Comparison of ENCODE assay signal across 10 mouse cellular contexts in the genomic region with DNA sequence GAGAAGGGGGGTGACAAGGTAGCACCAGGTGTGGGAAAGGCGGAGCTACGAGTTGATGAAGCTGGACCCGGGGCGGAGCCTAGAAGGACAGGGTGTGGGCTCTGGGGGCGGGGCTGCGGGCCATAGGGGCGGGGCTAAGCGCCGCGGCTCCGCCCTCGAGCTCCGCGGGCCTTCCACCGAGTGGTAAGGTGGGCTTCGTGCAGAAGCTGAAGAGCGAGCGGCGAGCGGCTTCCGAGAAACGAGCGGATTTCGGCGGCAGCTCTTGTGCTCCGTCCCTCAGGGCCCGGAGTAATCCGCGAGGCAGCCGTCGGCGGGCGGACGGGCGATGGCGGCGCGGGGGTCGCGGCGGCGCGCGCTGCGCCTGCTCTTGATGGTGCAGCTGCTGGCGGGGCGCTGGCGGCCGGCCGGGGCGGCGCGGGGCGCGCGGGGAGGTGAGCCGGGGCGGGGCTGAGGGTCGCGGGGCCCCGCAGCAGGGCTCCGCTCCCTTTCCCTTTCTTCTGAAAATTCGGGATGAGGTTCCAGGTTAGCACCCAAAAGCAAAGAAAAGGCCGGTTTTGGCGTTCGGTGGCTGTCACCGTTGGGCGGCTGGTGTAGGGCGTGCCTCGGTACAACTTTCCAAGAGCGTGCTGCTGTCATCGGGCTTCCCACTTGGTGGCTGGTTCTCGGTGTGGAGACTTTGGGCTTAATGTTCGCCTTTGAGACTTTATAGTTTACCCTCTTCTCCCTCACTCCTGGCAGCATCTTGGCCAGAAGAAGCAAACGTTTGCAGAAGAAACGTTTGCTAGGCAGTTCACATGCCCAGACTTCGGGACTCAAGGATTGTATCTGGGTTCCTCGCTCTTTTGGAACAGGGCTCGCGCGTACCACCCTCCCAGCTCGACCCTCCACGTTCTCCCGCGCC. TPM values are rescaled to one million over a fixed set of nuclear protein-coding genes. Genes with fewer than 3 reads are reported as not detected.
DNase-seq lines count a peak whose midpoint lies in the region; ATAC-seq and TF ChIP-seq lines count a peak whose summit lies in the region.
"Had no signal": no experiment of that assay in that cellular context is flagged by ENCODE, and none has a peak within 500 bp of the region (broad histone marks: within the 10 kb centered on the region; RNA-seq: fewer than 3 reads in every experiment).

No protein-coding gene starts in this region.

- H3K4me3 ChIP-seq in G1E (ENCODE audit: low read depth, low read length) (peak overlapping the region; percentile 72), myocyte (no peak overlapping the region)
- peak overlapping the region; percentile 54 for H3K4me3 ChIP-seq in embryonic facial prominence, embryonic 12.5 days
- H3K4me3 ChIP-seq in hindbrain, embryonic 14.5 days (replicated peaks; ENCODE audit: low read length) = peak overlapping the region; percentile 54
- peak overlapping the region; percentile 67 for H3K4me3 ChIP-seq in liver, embryonic 11.5 days (ENCODE audit: low read depth, low read length)

- TF ChIP-seq POLR2A in myocyte (IDR thresholded peaks at IDR 0.05; ENCODE audit: insufficient read length, low read depth) = no peak

- TF ChIP-seq CTCF in G1E (IDR thresholded peaks at IDR 0.05; ENCODE audit: low read depth, low read length) = no peak

- peak overlapping the region; percentile 89 for H3K4me2 ChIP-seq in embryonic facial prominence, embryonic 12.5 days (replicated peaks)
- H3K4me2 ChIP-seq in hindbrain, embryonic 14.5 days (replicated peaks) = peak overlapping the region; percentile 88
- H3K4me2 ChIP-seq in liver, embryonic 11.5 days = peak overlapping the region; percentile 96
- H3K4me2 ChIP-seq in myocyte (ENCODE audit: low read depth) = peak overlapping the region; percentile 18

- peak overlapping the region; percentile 58 for H3K9ac ChIP-seq in embryonic facial prominence, embryonic 12.5 days
- peak overlapping the region; percentile 62 for H3K9ac ChIP-seq in hindbrain, embryonic 14.5 days
- no peak overlapping the region for H3K9ac ChIP-seq in liver, embryonic 11.5 days (ENCODE audit: low read depth, low read length)

- no peaks in the 10 kb centered on the region for H3K79me2 ChIP-seq in myocyte (ENCODE audit: control insufficient read depth, insufficient read depth)

- no peak overlapping the region for H3ac ChIP-seq in myocyte (ENCODE audit: control insufficient read depth, insufficient read length)

- H3K36me3 ChIP-seq in G1E (replicated peaks) = no peaks in the 10 kb centered on the region
- no peaks in the 10 kb centered on the region for H3K36me3 ChIP-seq in embryonic facial prominence, embryonic 12.5 days
- no peaks in the 10 kb centered on the region for H3K36me3 ChIP-seq in hindbrain, embryonic 14.5 days (replicated peaks; ENCODE audit: control insufficient read depth, insufficient read depth)
- H3K36me3 ChIP-seq in liver, embryonic 11.5 days (ENCODE audit: control insufficient read depth, insufficient read depth, low read length) = no peaks in the 10 kb centered on the region
- H3K36me3 ChIP-seq in myocyte (ENCODE audit: control insufficient read depth, insufficient read depth) = no peaks in the 10 kb centered on the region

- H3K27me3 ChIP-seq in G1E (ENCODE audit: insufficient read depth, low read length) (peaks cover 49% of the 10 kb centered on the region), myocyte (ENCODE audit: control insufficient read depth, insufficient read depth, insufficient read length) (peaks cover 32% of the 10 kb centered on the region)
- H3K27me3 ChIP-seq in embryonic facial prominence, embryonic 12.5 days = peaks cover 39% of the 10 kb centered on the region
- H3K27me3 ChIP-seq in hindbrain, embryonic 14.5 days (ENCODE audit: control insufficient read depth, insufficient read depth, low read length) = peaks cover 34% of the 10 kb centered on the region
- peaks cover 40% of the 10 kb centered on the region for H3K27me3 ChIP-seq in liver, embryonic 11.5 days (replicated peaks; ENCODE audit: control insufficient read depth, insufficient read depth, low read length)

- H3K4me1 ChIP-seq in G1E (ENCODE audit: insufficient read depth, low read depth, low read length) = peaks cover 19% of the 10 kb centered on the region
- peaks cover 5% of the 10 kb centered on the region; the same call in 1 of the 2 replicates for H3K4me1 ChIP-seq in embryonic facial prominence, embryonic 12.5 days
- H3K4me1 ChIP-seq in hindbrain, embryonic 14.5 days (replicated peaks; ENCODE audit: control insufficient read depth, insufficient read depth, low read length) = no peaks in the 10 kb centered on the region; the same call in 1 of the 2 replicates
- H3K4me1 ChIP-seq in liver, embryonic 11.5 days (replicated peaks; ENCODE audit: control insufficient read depth, insufficient read depth, low read length) = no peaks in the 10 kb centered on the region

- peak; percentile 8 to 42 for DNase-seq in cerebellum, postnatal 25 days
- no peak for DNase-seq in cerebellum, adult 8-10 months
- DNase-seq in G1E (ENCODE audit: low spot score) = peak; percentile 8
- peak; percentile 71 for DNase-seq in hindbrain, embryonic 14.5 days (ENCODE audit: low spot score)
- peak; percentile 66 for DNase-seq in liver, embryonic 11.5 days (ENCODE audit: low spot score)
- DNase-seq in yolk sac, embryonic 10.5 days (ENCODE audit: low spot score) = peak; percentile 78

- ATAC-seq in G1E (ENCODE audit: extremely low read depth, insufficient number of reproducible peaks, low FRiP score, poor library complexity, severe bottlenecking) = no peak
- peak; percentile 80; the same call in 1 of the 2 replicates for ATAC-seq in embryonic facial prominence, embryonic 12.5 days (ENCODE audit: insufficient number of reproducible peaks, insufficient read depth, low FRiP score, low TSS enrichment)
- ATAC-seq in hindbrain, embryonic 14.5 days (ENCODE audit: low FRiP score) = peak; percentile 79
- peak; percentile 68 for ATAC-seq in liver, embryonic 11.5 days (replicated peaks; ENCODE audit: low FRiP score)

- no peaks in the 10 kb centered on the region; the same call in 1 of the 2 replicates for H3K9me3 ChIP-seq in G1E (replicated peaks)
- H3K9me3 ChIP-seq in embryonic facial prominence, embryonic 12.5 days = no peaks in the 10 kb centered on the region
- H3K9me3 ChIP-seq in hindbrain, embryonic 14.5 days (ENCODE audit: control insufficient read depth, low read length) = no peaks in the 10 kb centered on the region
- no peaks in the 10 kb centered on the region for H3K9me3 ChIP-seq in liver, embryonic 11.5 days (ENCODE audit: control insufficient read depth, low read length)

- 1% methylated on average over 69 of the region's 85 CpGs for WGBS in embryonic facial prominence, embryonic 12.5 days
- WGBS in hindbrain, embryonic 14.5 days = under 1% methylated on average over 85 of the region's 85 CpGs
- WGBS in liver, embryonic 11.5 days = 1% methylated on average over 69 of the region's 85 CpGs

- no peak overlapping the region for H3K27ac ChIP-seq in embryonic facial prominence, embryonic 12.5 days
- H3K27ac ChIP-seq in hindbrain, embryonic 14.5 days = no peak overlapping the region
- no peak overlapping the region for H3K27ac ChIP-seq in liver, embryonic 11.5 days (ENCODE audit: low read depth, low read length)

TF ChIP-seq in myocyte, 11 proteins besides CTCF, POLR2A, EP300 and RAD21:
- TF ChIP-seq MYOG (IDR thresholded peaks at IDR 0.05; ENCODE audit: control insufficient read depth in 1 of 3, insufficient read depth in 1 of 3, insufficient read length in 2 of 3, low read depth in 2 of 3) = no peak
- no peak for TF ChIP-seq CEBPB (IDR thresholded peaks at IDR 0.05; ENCODE audit: insufficient read depth, poor library complexity, severe bottlenecking)
- TF ChIP-seq MYOD1 (IDR thresholded peaks at IDR 0.05; ENCODE audit: control insufficient read depth in 1 of 3, insufficient read length in 2 of 3, low read depth in 2 of 3) = no peak
- no peak for TF ChIP-seq SRF (IDR thresholded peaks at IDR 0.05; ENCODE audit: control insufficient read depth, insufficient read length, low read depth)
- no peak for TF ChIP-seq POLR2AphosphoS2 (IDR thresholded peaks at IDR 0.05; ENCODE audit: insufficient read length, low read depth)
- TF ChIP-seq TCF3 (IDR thresholded peaks at IDR 0.05; ENCODE audit: insufficient read length, low read depth) = no peak

RNA-seq across cellular contexts. Expression of gene Chrna5, which starts 0.9 kb away (rescaled TPM):
- total RNA-seq in G1E (2014; fragmentation: Nextera tagmentation) (1.4 and 2.9 TPM in 2 replicates), G1E (2017) (0.33 and 0.76 TPM in 2 replicates)
- polyA plus RNA-seq in G1E (2012) (0.16 and 0.32 TPM in 2 replicates), myocyte (2012; fragmentation: generic; extraction: Trizol) (not detected)
- polyA plus RNA-seq in embryonic facial prominence, embryonic 12.5 days (2016; fragmentation: Nextera tagmentation; extraction: Ambion mirVana) = 1.4 and 1.5 TPM in 2 replicates
- polyA plus RNA-seq in hindbrain, embryonic 14.5 days (2014; fragmentation: Nextera tagmentation; extraction: Ambion mirVana) = 4.2 and 6.0 TPM in 2 replicates
- 0.06 TPM in 1 of 2 replicates, not detected in the other for polyA plus RNA-seq in liver, embryonic 11.5 days (2014; fragmentation: Nextera tagmentation; extraction: Ambion mirVana)
- total RNA-seq: CH12.LX had no signal

RNA-seq across cellular contexts. Expression of gene AY074887, which starts 30.7 kb away (rescaled TPM):
- total RNA-seq in G1E (2014; fragmentation: Nextera tagmentation) = 1.4 TPM in 1 of 2 replicates, not detected in the other
- total RNA-seq in G1E (2017) = not detected in 2 replicates
- polyA plus RNA-seq in G1E (2012) = not detected in 2 replicates
- polyA plus RNA-seq in embryonic facial prominence, embryonic 12.5 days (2016; fragmentation: Nextera tagmentation; extraction: Ambion mirVana) = 1.0 and 1.6 TPM in 2 replicates
- polyA plus RNA-seq in hindbrain, embryonic 14.5 days (2014; fragmentation: Nextera tagmentation; extraction: Ambion mirVana) = 0.38 and 0.71 TPM in 2 replicates
- 0.91 and 1.3 TPM in 2 replicates for polyA plus RNA-seq in liver, embryonic 11.5 days (2014; fragmentation: Nextera tagmentation; extraction: Ambion mirVana)
- polyA plus RNA-seq in myocyte (2012; fragmentation: generic; extraction: Trizol) = 0.08 TPM
- total RNA-seq: CH12.LX; left cerebral cortex, postnatal 10 days had no signal

RNA-seq across cellular contexts. Expression of gene Psma4, which starts 31.0 kb away (rescaled TPM):
- 203 and 219 TPM in 2 replicates for total RNA-seq in G1E (2014; fragmentation: Nextera tagmentation)
- total RNA-seq in G1E (2017) = 293 and 307 TPM in 2 replicates
- polyA plus RNA-seq in G1E (2012) = 12.3 and 15.5 TPM in 2 replicates
- polyA plus RNA-seq in embryonic facial prominence, embryonic 12.5 days (2016; fragmentation: Nextera tagmentation; extraction: Ambion mirVana) = 301 and 314 TPM in 2 replicates
- polyA plus RNA-seq in hindbrain, embryonic 14.5 days (2014; fragmentation: Nextera tagmentation; extraction: Ambion mirVana) = 257 and 275 TPM in 2 replicates
- 326 and 329 TPM in 2 replicates for polyA plus RNA-seq in liver, embryonic 11.5 days (2014; fragmentation: Nextera tagmentation; extraction: Ambion mirVana)
- polyA plus RNA-seq in myocyte (2012; fragmentation: generic; extraction: Trizol) = 166 TPM

RNA-seq across cellular contexts. Expression of gene Chrna3, which starts 44.8 kb away (rescaled TPM):
- not detected in 2 replicates for total RNA-seq in G1E (2014; fragmentation: Nextera tagmentation)
- 0.05 and 0.12 TPM in 2 replicates for total RNA-seq in G1E (2017)
- not detected in 2 replicates for polyA plus RNA-seq in G1E (2012)
- 2.8 and 2.9 TPM in 2 replicates for polyA plus RNA-seq in embryonic facial prominence, embryonic 12.5 days (2016; fragmentation: Nextera tagmentation; extraction: Ambion mirVana)
- 21.2 and 23.4 TPM in 2 replicates for polyA plus RNA-seq in hindbrain, embryonic 14.5 days (2014; fragmentation: Nextera tagmentation; extraction: Ambion mirVana)
- 0.16 and 0.18 TPM in 2 replicates for polyA plus RNA-seq in liver, embryonic 11.5 days (2014; fragmentation: Nextera tagmentation; extraction: Ambion mirVana)
- polyA plus RNA-seq in myocyte (2012; fragmentation: generic; extraction: Trizol) = not detected
- total RNA-seq: CH12.LX had no signal

Comparison
In these comparisons a context has a peak if more than half of its experiments do, and no peak if none do; other contexts are left out.
1. H3K4me2 ChIP-seq: peak in every context shown above with its lines; median percentile 96 in liver, embryonic 11.5 days; 89 in embryonic facial prominence, embryonic 12.5 days; 88 in hindbrain, embryonic 14.5 days; 18 in myocyte.
2. RNA of gene Psma4, which starts 31.0 kb away (polyA plus RNA-seq): 326 to 329 TPM in liver, embryonic 11.5 days, 301 to 314 TPM in embryonic facial prominence, embryonic 12.5 days, 257 to 275 TPM in hindbrain, embryonic 14.5 days and 166 TPM in myocyte (single experiment); 12.3 to 15.5 TPM in G1E; every median in the first group is over 10 times any median in the second.